Mouse (Mus musculus): ENCODE measurements around the gene Ehd2.
A peak's percentile ranks its signal among the peaks of the same experiment; 100 is the strongest.

Gene Ehd2

GRCm38 (mm10) chr7:15967312-15967711 is at the start of gene Ehd2:
TSS of gene Ehd2 (minus strand) at chr7:15967567.
- peak; percentile 84 for DNase-seq (ENCODE audit: low read depth, low spot score)

DNA sequence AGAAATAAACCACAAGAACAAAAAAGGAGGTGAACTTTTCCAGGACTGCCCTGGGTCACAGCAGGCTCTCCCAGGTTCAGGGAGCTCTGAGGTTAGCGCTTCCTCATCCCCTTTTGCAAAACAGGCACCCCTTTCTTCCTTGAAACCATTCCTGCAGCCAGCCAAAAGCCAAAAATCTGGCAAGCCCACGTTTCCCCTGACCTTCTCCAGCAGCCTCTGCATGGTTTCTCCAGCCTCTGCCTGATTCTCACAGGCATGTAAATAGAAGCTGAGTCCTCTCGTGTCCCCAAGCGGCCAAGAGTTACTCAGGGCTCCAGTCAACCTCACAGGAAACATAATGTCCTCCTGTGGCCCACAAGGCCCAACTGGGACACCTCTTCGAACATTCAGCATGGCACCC is 48.0 kb upstream of the Ehd2 start:
- DNase-seq (ENCODE audit: low read depth, low spot score) = no peak

- DNase-seq (ENCODE audit: low read depth, low spot score) = no peak
Observed at GRCm38 (mm10) chr7:16014521-16015175, 47.3 kb upstream of the Ehd2 start.

DNA sequence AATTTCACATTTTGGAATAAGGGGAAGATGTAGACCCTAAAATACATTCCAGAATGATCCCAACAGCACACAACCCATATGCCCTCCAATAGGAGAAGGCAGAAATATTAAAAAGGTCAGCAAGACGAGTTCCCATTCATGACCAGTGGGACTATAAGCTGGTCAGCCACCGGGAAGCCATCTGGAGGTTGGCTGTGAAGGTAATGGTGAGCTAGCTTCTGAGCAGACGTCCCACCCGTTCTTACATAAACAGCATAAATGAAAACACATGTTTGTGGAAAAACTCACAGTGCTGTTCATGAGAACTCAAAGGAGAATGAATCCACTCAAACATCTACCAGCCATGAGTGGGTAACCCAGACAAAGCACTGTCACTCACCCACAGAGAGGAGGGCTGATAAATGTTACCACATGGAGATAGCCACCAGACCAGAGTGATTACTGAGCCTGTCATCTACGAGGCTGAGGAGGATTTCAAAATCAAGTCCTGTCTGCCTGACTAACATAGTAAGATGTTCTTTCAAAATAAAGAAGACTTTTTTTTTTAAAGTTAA is 46.4 kb upstream of the Ehd2 start:
- no peak for DNase-seq (ENCODE audit: low read depth, low spot score)

- DNase-seq (ENCODE audit: low read depth, low spot score) = peak; percentile 43
Observed at GRCm38 (mm10) chr7:16012576-16013263, 45.4 kb upstream of the Ehd2 start.

GRCm38 (mm10) chr7:16011418-16012085 is 44.2 kb upstream of the Ehd2 start:
- no peak for DNase-seq (ENCODE audit: low read depth, low spot score)

- no peak for DNase-seq (ENCODE audit: low read depth, low spot score)
Observed at GRCm38 (mm10) chr7:16010649-16011048, 43.3 kb upstream of the Ehd2 start.

- no peak for DNase-seq (ENCODE audit: low read depth, low spot score)
Observed at GRCm38 (mm10) chr7:16009636-16010035, 42.3 kb upstream of the Ehd2 start.

GRCm38 (mm10) chr7:16005020-16005419 is 37.7 kb upstream of the Ehd2 start:
- no peak for DNase-seq (ENCODE audit: low read depth, low spot score)

GRCm38 (mm10) chr7:16004177-16004856 is 37.0 kb upstream of the Ehd2 start:
- peak; percentile 65 for DNase-seq (ENCODE audit: low read depth, low spot score)

DNA sequence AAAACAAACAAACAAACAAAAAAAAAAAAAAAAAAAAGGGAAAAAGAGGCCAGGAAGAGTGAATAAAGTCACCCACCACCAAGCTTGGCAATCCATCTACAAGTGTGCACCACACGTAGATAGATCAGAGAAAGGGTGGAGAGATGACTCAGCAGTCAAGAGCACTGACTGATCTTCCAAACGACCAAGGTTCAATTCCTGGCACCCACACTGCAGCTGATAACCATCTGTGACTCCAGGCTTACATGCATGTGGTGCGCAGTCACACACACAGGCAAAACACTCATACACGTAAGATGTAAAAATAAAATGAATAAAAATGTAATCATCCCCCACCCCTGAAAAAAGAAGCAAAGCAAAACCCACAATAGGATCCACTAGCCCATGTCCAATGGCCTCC is 35.7 kb upstream of the Ehd2 start:
- DNase-seq (ENCODE audit: low read depth, low spot score) = no peak

DNA sequence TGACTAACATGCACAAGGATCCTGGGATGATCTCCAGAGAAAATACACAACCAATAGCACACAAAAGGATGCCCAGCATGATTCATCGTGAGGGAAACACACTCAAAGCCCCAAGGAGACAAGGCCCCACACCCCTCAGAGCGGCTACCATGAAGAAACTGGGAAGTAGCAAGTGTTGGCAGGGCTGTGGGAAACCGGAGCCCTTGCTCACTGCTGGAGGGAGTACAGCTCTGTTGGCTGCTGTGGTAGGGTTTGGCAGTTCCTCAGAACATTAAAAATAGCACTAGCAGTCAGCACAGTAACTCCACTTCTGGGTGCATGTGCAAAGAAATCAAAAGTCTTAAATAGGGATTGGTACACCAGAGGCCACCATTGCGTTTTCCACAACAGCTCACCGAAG is 34.8 kb upstream of the Ehd2 start:
- DNase-seq (ENCODE audit: low read depth, low spot score) = no peak

- no peak for DNase-seq (ENCODE audit: low read depth, low spot score)
Observed at GRCm38 (mm10) chr7:16001691-16002090, 34.3 kb upstream of the Ehd2 start.

- no peak for DNase-seq (ENCODE audit: low read depth, low spot score)
Observed at GRCm38 (mm10) chr7:15993789-15994188, 26.4 kb upstream of the Ehd2 start.

DNA sequence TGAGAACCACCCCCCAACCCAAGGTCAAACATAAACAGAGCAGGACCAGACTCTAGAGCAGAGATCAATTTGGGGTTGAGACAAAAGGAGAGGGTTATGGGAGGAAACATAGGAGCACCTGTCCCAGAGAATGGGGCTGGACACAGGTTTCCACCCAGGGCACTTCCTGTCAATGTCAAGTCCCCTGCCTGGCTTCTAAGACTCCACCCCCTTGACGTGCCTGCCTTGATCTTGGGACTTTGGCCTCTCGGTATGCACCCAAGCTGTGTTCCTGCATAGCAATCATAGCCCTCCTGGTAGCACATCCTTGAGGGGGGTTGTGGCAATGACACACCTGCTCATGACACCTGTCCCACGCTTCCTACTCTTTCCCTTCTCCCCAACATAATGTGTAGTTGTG is 25.8 kb upstream of the Ehd2 start:
- DNase-seq (ENCODE audit: low read depth, low spot score) = no peak

GRCm38 (mm10) chr7:15991764-15992163 is 24.4 kb upstream of the Ehd2 start:
- no peak for DNase-seq (ENCODE audit: low read depth, low spot score)

- no peak for DNase-seq (ENCODE audit: low read depth, low spot score)
Observed at GRCm38 (mm10) chr7:15987661-15988356, 20.4 kb upstream of the Ehd2 start.

DNA sequence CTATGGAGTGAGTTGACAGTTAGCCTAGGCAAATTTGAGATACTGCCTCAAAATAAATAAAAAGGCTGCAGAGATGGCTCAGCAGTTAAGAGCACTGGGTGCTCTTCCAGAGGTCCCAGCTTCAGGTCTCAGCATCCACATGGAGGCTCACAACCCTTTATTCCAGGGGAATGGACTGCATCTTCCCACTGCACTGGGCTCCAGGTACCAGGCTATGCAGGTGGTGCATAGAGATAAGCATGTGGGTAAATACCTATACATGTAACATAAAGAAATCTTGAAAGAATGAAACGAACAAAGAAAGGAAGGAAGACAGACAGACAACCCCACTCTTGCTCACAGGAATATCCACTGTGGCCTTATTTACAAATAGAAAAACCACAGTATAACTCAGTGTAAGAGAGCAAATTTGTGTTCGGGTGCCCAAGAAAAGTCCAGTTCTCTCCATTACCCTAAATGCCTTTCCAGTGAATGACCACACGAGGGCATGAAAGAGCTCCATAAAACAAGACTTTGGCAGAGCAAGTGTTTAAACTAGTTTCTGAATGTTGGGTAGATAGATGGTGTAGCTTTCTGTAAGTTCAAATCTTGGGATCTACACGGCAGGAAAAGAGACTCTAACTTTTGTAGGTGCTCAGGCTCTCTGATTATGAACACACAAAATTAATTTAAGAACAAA is 15.5 kb upstream of the Ehd2 start:
- DNase-seq (ENCODE audit: low read depth, low spot score) = peak; percentile 55

- peak; percentile 83 for DNase-seq (ENCODE audit: low read depth, low spot score)
Observed at GRCm38 (mm10) chr7:15981538-15981937, 14.2 kb upstream of the Ehd2 start.

GRCm38 (mm10) chr7:15980246-15980645 is 12.9 kb upstream of the Ehd2 start:
- DNase-seq (ENCODE audit: low read depth, low spot score) = no peak

DNA sequence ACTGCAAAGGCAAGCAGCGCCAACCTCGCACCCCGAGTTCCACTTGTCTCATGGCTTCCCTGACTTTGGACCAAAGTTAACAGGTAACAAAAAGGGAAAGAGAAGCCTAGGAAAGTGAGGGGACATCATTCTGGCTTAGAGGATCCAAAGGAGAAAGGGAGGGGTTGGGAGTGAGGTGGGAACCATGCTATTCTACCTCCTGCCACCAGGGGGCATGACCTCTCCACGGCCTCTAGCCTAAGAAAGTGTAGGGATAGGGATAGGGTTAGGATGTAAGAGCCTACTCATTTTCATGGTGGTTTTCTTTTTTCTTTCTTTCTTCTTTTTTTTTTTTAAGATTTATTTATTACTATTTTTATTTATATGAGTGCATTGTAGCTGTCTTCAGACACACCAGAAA is 8.5 kb upstream of the Ehd2 start:
- peak; percentile 77 for DNase-seq (ENCODE audit: low read depth, low spot score)
